Mouse (Mus musculus): ENCODE data around the gene Abhd14a. TPM values are rescaled to one million over a fixed set of nuclear protein-coding genes. Genes with fewer than 3 reads are reported as not detected.

The Abhd14a gene
- polyA plus RNA-seq, 1 experiment from 2014 or later, result 38.3 TPM

DNA sequence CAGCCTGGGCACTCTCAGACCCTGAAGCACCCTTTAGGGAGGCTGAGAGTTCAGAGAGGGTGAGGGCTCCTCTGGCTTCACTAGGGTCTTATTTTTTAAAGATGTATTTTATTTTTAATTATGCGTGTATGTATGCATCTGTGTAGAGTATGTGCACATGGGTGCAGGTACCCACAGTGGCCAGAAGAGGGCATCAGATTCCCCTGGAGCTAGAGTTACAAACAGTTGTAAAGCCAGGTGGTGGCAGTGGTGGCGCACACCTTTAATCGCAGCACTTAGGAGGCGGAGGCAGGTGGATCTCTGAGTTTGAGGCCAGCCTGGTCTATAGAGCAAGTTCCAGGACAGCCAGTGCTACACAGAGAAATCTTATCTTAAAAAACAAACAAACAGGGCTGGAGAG is 38.4 kb downstream of the Abhd14a start:
- no peaks in the 10 kb centered on the region for H3K36me3 ChIP-seq (ENCODE audit: control insufficient read depth, insufficient read depth, low read length)
- no peak overlapping the region for H3K4me3 ChIP-seq (ENCODE audit: low read depth, low read length)
- H3K4me1 ChIP-seq (replicated peaks; ENCODE audit: control insufficient read depth, insufficient read depth, low read length), result peaks cover 12% of the 10 kb centered on the region; the same call in 1 of the 2 replicates
- no peaks in the 10 kb centered on the region for H3K27me3 ChIP-seq (ENCODE audit: control insufficient read depth, insufficient read depth, low read length)
- ATAC-seq (replicated peaks; ENCODE audit: low FRiP score), result no peak; the same call in 1 of the 2 replicates
- no peak for DNase-seq (ENCODE audit: low spot score)
- no peak overlapping the region for H3K27ac ChIP-seq (ENCODE audit: low read depth, low read length)
- H3K9ac ChIP-seq (ENCODE audit: low read length), result no peak overlapping the region
- WGBS, result over 99% methylated on average over 4 of the region's 4 CpGs
- H3K4me2 ChIP-seq (ENCODE audit: low read depth, low read length, severe bottlenecking), result no peak overlapping the region
- H3K9me3 ChIP-seq (ENCODE audit: control insufficient read depth, low read length), result no peaks in the 10 kb centered on the region

DNA sequence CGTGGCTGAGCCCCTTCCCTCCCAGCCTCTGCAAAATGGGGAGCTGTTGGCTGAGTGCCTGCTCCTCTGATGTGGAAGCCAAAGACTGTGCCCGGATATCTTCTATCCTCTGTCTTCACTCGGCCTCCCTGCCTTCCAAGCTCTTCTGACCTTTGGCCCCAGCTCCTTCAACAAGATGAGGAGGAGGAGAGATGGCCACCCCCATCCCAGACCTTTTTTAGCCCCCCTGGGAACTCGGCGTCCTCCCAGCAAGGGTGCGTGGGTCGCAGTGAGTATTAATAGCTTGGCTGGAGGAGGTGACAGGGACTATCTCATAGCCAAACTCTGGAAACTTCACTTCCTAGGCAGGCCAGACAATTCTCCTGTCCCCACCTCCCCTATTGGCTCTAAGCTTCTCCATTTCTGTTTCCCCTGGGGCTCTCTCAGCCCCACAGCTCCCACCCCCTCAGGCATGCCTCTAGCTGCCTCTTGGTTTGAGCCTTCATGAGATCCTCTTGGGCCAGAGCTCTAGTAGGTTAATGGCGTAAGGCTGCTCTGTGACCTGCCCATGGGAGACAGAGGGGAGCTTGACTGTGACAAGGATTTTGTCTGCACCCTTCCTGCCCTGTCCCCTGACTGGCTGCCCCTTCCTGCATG is 40.9 kb downstream of the Abhd14a start:
- ATAC-seq (replicated peaks; ENCODE audit: low FRiP score), result no peak

DNA sequence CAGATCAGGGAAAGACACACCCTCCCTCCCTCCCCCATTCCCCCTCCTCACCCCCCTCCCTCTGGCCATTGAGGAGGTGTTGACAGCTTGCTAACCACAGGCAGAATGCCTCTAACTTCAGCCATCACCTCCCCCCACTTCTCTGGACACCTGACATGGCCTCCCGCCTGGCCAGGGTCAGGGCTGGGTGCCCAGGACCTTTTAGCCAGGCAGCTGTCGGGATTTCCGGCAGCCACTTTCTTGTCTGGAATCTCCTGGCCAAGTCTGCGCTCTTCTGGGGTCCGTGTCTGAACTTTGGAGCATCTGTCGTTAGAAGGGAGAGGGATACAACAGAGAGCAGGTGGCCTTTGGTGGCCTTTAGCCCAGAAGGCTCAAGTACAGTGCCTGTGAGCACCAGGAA is 42.2 kb downstream of the Abhd14a start:
- Histone ChIP-seq H3K9ac (ENCODE audit: low read length) (no peak overlapping the region), H3K27me3 (ENCODE audit: control insufficient read depth, insufficient read depth, low read length) (no peaks in the 10 kb centered on the region), H3K9me3 (ENCODE audit: control insufficient read depth, low read length) (no peaks in the 10 kb centered on the region), H3K36me3 (ENCODE audit: control insufficient read depth, insufficient read depth, low read length) (no peaks in the 10 kb centered on the region), H3K27ac (ENCODE audit: low read depth, low read length) (no peak overlapping the region), H3K4me1 (replicated peaks; ENCODE audit: control insufficient read depth, insufficient read depth, low read length) (peaks cover 8% of the 10 kb centered on the region; the same call in 1 of the 2 replicates), H3K4me3 (ENCODE audit: low read depth, low read length) (no peak overlapping the region), H3K4me2 (ENCODE audit: low read depth, low read length, severe bottlenecking) (no peak overlapping the region)
- DNase-seq (ENCODE audit: low spot score) (no peak), ATAC-seq (replicated peaks; ENCODE audit: low FRiP score) (no peak)
- 42% methylated on average over 6 of the region's 6 CpGs for WGBS

More for the DNA sequence above, 40.9 kb downstream of the Abhd14a start:
- Histone ChIP-seq H3K36me3 (ENCODE audit: control insufficient read depth, insufficient read depth, low read length) (no peaks in the 10 kb centered on the region), H3K9me3 (ENCODE audit: control insufficient read depth, low read length) (no peaks in the 10 kb centered on the region), H3K9ac (ENCODE audit: low read length) (no peak overlapping the region), H3K4me1 (replicated peaks; ENCODE audit: control insufficient read depth, insufficient read depth, low read length) (peaks cover 12% of the 10 kb centered on the region; the same call in 1 of the 2 replicates), H3K4me2 (ENCODE audit: low read depth, low read length, severe bottlenecking) (no peak overlapping the region), H3K27me3 (ENCODE audit: control insufficient read depth, insufficient read depth, low read length) (no peaks in the 10 kb centered on the region), H3K4me3 (ENCODE audit: low read depth, low read length) (no peak overlapping the region), H3K27ac (ENCODE audit: low read depth, low read length) (no peak overlapping the region)
- WGBS, result 61% methylated on average over 8 of the region's 8 CpGs
- DNase-seq (ENCODE audit: low spot score), result no peak

DNA sequence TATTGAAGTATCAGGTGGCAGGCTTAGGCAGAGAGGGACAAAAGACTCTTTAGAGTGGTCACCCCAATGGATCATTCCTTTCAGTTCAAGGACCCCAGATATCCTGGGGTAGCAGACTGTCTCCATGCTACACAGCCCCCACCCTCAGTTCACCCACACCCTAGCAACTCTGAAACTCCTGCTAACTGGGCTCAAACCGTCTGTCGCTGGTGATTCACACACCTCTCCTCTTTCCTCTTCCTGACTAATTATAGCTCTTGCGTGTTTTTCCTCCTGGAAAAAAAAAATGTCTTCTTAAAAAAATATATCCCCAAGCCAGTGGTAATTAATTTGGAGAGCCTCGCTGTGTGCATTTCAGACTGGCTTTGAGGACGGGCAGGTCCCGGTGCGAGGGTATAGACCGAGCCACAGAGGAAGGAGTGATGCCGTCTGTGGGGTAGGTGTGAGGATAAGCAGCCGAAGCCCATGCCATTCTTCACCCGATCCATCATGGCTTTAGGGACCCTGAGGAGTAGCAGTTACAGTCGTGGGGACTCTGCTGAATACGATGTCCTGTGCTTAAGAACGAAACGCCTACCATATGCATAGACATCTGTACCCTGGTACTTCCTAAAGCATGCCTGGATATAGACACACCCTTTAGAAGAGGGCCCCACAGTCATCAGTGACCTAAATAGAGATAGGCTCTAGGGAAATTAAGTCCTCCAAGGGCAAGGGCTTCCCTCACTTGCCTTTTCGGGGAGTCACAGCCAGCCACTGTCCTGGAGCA is 44.7 kb downstream of the Abhd14a start:
- ATAC-seq (replicated peaks; ENCODE audit: low FRiP score) (no peak), DNase-seq (ENCODE audit: low spot score) (no peak)
- Histone ChIP-seq H3K9ac (ENCODE audit: low read length) (no peak overlapping the region), H3K27ac (ENCODE audit: low read depth, low read length) (no peak overlapping the region), H3K9me3 (ENCODE audit: control insufficient read depth, low read length) (no peaks in the 10 kb centered on the region), H3K4me1 (replicated peaks; ENCODE audit: control insufficient read depth, insufficient read depth, low read length) (0 out of 2 replicates have a peak, but pooled peaks cover 2% of the 10 kb centered on the region), H3K4me2 (ENCODE audit: low read depth, low read length, severe bottlenecking) (no peak overlapping the region), H3K27me3 (ENCODE audit: control insufficient read depth, insufficient read depth, low read length) (no peaks in the 10 kb centered on the region), H3K36me3 (ENCODE audit: control insufficient read depth, insufficient read depth, low read length) (no peaks in the 10 kb centered on the region), H3K4me3 (ENCODE audit: low read depth, low read length) (no peak overlapping the region)
- WGBS, result 88% methylated on average over 16 of the region's 16 CpGs

- no peak overlapping the region for H3K4me2 ChIP-seq (ENCODE audit: low read depth, low read length, severe bottlenecking)
- no peak overlapping the region for H3K4me3 ChIP-seq (ENCODE audit: low read depth, low read length)
- H3K9me3 ChIP-seq (ENCODE audit: control insufficient read depth, low read length), result no peaks in the 10 kb centered on the region
- no peak overlapping the region for H3K27ac ChIP-seq (ENCODE audit: low read depth, low read length)
- WGBS, result 82% methylated on average over 5 of the region's 5 CpGs
- ATAC-seq (replicated peaks; ENCODE audit: low FRiP score) (no peak), DNase-seq (ENCODE audit: low spot score) (no peak)
- H3K27me3 ChIP-seq (ENCODE audit: control insufficient read depth, insufficient read depth, low read length), result no peaks in the 10 kb centered on the region
- H3K9ac ChIP-seq (ENCODE audit: low read length), result no peak overlapping the region
- H3K4me1 ChIP-seq (replicated peaks; ENCODE audit: control insufficient read depth, insufficient read depth, low read length), result 0 out of 2 replicates have a peak, but pooled peaks cover 2% of the 10 kb centered on the region
- no peaks in the 10 kb centered on the region for H3K36me3 ChIP-seq (ENCODE audit: control insufficient read depth, insufficient read depth, low read length)
Measured at GRCm38 (mm10) chr9:106402149-106402548, 45.3 kb downstream of the Abhd14a start.

DNA sequence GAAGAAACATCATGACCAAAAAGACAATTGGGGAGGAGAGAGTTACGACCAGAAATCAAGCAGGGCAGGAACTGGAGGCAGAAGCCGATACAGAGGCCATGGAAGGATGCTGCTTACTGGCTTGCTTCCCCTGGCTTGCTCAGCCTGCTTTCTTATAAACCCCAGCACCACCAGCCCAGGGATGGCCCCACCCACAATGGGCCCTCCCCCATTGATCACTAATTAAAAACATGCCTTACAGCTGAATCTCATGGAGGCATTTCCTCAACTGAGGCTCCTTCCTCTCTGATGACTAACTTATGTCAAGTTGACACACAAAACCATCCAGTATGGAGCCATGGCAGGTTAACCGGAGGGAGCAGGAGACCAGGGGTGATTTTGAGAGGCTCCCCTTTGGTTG is 47.7 kb downstream of the Abhd14a start:
- DNase-seq (ENCODE audit: low spot score), result no peak
- no peak for ATAC-seq (replicated peaks; ENCODE audit: low FRiP score)
- no peak overlapping the region for H3K27ac ChIP-seq (ENCODE audit: low read depth, low read length)
- 0 out of 2 replicates have a peak, but pooled peaks cover under 1% of the 10 kb centered on the region for H3K4me1 ChIP-seq (replicated peaks; ENCODE audit: control insufficient read depth, insufficient read depth, low read length)
- no peaks in the 10 kb centered on the region for H3K27me3 ChIP-seq (ENCODE audit: control insufficient read depth, insufficient read depth, low read length)
- no peak overlapping the region for H3K4me3 ChIP-seq (ENCODE audit: low read depth, low read length)
- H3K4me2 ChIP-seq (ENCODE audit: low read depth, low read length, severe bottlenecking), result no peak overlapping the region
- H3K9ac ChIP-seq (ENCODE audit: low read length), result no peak overlapping the region
- H3K36me3 ChIP-seq (ENCODE audit: control insufficient read depth, insufficient read depth, low read length), result no peaks in the 10 kb centered on the region
- H3K9me3 ChIP-seq (ENCODE audit: control insufficient read depth, low read length), result no peaks in the 10 kb centered on the region
- 78% methylated on average over 3 of the region's 3 CpGs for WGBS

DNA sequence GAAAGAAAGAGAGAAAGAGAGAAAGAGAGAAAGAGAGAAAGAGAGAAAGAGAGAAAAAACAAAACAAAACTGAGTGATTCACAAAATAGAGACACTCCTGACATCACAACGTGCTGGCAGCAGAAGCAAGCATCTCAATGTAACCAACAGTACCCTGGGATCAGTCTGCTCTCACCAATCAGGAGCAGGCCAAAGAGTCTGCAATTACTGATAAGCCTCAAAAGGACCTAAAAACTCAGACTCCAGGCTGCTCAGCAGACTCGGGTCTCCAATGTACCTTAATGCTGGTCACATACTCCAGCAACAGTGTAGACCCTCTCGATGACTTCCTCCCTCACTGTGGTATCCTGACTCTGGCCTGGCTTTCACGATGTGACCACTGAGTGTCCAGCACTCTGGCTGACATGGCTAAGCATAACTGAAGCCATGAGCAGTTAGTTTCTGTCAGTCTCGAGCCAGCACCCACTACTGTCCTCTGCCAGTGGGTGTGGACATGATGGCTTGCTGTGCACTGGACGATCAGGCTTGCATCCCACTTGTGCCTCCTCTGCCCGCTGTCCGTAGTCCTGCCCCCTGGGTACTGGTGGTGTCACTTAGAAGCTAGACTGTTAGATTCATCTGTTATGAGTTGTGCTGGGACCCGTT is 48.7 kb downstream of the Abhd14a start:
- DNase-seq (ENCODE audit: low spot score) (no peak), ATAC-seq (replicated peaks; ENCODE audit: low FRiP score) (no peak)
- 82% methylated on average over 9 of the region's 9 CpGs for WGBS
- H3K9me3 ChIP-seq (ENCODE audit: control insufficient read depth, low read length), result no peaks in the 10 kb centered on the region
- no peaks in the 10 kb centered on the region for H3K36me3 ChIP-seq (ENCODE audit: control insufficient read depth, insufficient read depth, low read length)
- H3K27ac ChIP-seq (ENCODE audit: low read depth, low read length), result no peak overlapping the region
- H3K4me1 ChIP-seq (replicated peaks; ENCODE audit: control insufficient read depth, insufficient read depth, low read length), result 0 out of 2 replicates have a peak, but pooled peaks cover 3% of the 10 kb centered on the region
- H3K27me3 ChIP-seq (ENCODE audit: control insufficient read depth, insufficient read depth, low read length), result no peaks in the 10 kb centered on the region
- H3K9ac ChIP-seq (ENCODE audit: low read length), result no peak overlapping the region
- no peak overlapping the region for H3K4me3 ChIP-seq (ENCODE audit: low read depth, low read length)
- no peak overlapping the region for H3K4me2 ChIP-seq (ENCODE audit: low read depth, low read length, severe bottlenecking)

GRCm38 (mm10) chr9:106397733-106398132 is 49.7 kb downstream of the Abhd14a start:
- H3K36me3 ChIP-seq (ENCODE audit: control insufficient read depth, insufficient read depth, low read length), result no peaks in the 10 kb centered on the region
- H3K27me3 ChIP-seq (ENCODE audit: control insufficient read depth, insufficient read depth, low read length), result no peaks in the 10 kb centered on the region
- H3K4me3 ChIP-seq (ENCODE audit: low read depth, low read length), result no peak overlapping the region
- 87% methylated on average over 4 of the region's 4 CpGs for WGBS
- 0 out of 2 replicates have a peak, but pooled peaks cover 3% of the 10 kb centered on the region for H3K4me1 ChIP-seq (replicated peaks; ENCODE audit: control insufficient read depth, insufficient read depth, low read length)
- no peak for ATAC-seq (replicated peaks; ENCODE audit: low FRiP score)
- DNase-seq (ENCODE audit: low spot score), result no peak
- no peak overlapping the region for H3K9ac ChIP-seq (ENCODE audit: low read length)
- no peak overlapping the region for H3K27ac ChIP-seq (ENCODE audit: low read depth, low read length)
- H3K9me3 ChIP-seq (ENCODE audit: control insufficient read depth, low read length), result no peaks in the 10 kb centered on the region
- no peak overlapping the region for H3K4me2 ChIP-seq (ENCODE audit: low read depth, low read length, severe bottlenecking)

All from forebrain, embryonic 11.5 days (tissue).